Mouse (Mus musculus): ENCODE measurements around the gene Ints3.

DNA sequence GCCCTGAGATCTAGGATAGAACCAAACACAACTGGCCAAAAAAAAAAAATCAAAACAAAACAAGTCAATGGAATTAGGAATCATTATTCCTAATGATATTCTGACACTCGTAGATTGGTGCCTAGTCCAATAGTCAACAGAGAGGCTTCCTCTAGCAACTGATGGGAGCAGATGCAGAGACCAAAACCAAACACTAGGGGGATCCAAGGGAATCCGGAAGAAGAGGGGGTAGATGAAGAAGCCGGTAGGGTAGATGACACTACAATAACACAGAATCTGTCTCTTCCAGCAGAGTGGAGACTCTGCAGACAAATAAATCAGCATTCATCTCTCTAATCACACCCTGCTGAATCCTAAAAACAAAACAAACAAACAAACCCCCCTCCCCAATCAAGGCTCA lies 38.8 kb upstream of the Ints3 start:
- TF ChIP-seq CTCF (IDR thresholded peaks at IDR 0.05; ENCODE audit: control insufficient read depth, insufficient read depth, insufficient read length) (no peak), FOSL1 (IDR thresholded peaks at IDR 0.05; ENCODE audit: insufficient read depth, low read length, poor library complexity, severe bottlenecking) (no peak), MYOG (IDR thresholded peaks at IDR 0.05; ENCODE audit: control insufficient read depth, extremely low read depth, insufficient read length) (no peak), USF1 (IDR thresholded peaks at IDR 0.05; ENCODE audit: low read depth) (no peak), CEBPB (IDR thresholded peaks at IDR 0.05; ENCODE audit: low read depth) (no peak), MAX (IDR thresholded peaks at IDR 0.05) (no peak)

Data from C2C12 (cell line).